Mouse (Mus musculus): ENCODE measurements around the gene Ankrd26. TPM values are rescaled to one million over a fixed set of nuclear protein-coding genes. Genes with fewer than 3 reads are reported as not detected.

Ankrd26 gene
- polyA plus RNA-seq, 1 experiment from 2014 or later, result 15.0 TPM

- Histone ChIP-seq H3K36me3 (ENCODE audit: control insufficient read depth, insufficient read depth, low read length) (peaks cover 51% of the 10 kb centered on the region), H3K4me1 (ENCODE audit: control insufficient read depth, insufficient read depth, low read length) (no peaks in the 10 kb centered on the region), H3K4me2 (ENCODE audit: low read depth, low read length) (no peak overlapping the region), H3K27me3 (ENCODE audit: control insufficient read depth, insufficient read depth, low read length) (no peaks in the 10 kb centered on the region), H3K9ac (replicated peaks; ENCODE audit: low read depth, low read length) (no peak overlapping the region), H3K27ac (ENCODE audit: low read depth, low read length) (no peak overlapping the region), H3K4me3 (ENCODE audit: low read depth, low read length) (no peak overlapping the region), H3K9me3 (ENCODE audit: control insufficient read depth, low read length) (no peaks in the 10 kb centered on the region)
- ATAC-seq (ENCODE audit: low read depth), result no peak
- 91% methylated on average over 7 of the region's 7 CpGs for WGBS
Observed at GRCm38 (mm10) chr6:118520668-118521067, 41.4 kb downstream of the Ankrd26 start.

DNA sequence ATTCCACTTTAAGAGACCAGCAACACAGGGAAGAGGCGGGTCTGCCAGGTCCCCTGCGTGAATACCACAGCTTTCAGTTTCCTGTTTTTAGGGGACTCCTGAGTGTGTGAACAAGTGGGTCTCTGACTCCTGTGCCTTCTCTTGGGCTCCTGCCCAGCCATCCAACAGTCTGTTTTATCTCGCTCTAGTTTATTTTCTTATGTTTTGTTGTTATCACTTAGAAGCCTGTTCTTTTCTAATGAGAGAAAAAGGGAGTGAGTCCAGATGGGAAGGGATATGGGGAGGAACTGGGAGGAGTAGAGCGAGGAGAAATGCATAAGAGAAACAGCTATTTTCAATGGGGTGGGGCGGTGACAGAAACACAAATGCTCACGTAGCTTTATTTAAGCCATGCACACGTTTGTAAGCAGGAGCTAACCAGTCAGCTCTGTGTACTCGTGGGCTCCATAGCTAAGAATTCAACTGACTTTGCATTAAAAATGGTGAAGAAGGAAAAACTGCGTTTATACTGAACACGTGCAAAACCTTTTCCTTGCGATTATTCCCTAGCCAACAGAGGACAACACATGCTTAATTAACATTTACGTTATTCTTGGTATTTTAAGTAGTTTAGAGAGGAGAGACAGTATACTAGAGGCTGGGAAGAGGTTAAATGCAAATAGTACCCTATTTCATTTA is 48.6 kb downstream of the Ankrd26 start:
- no peaks in the 10 kb centered on the region for H3K27me3 ChIP-seq (ENCODE audit: control insufficient read depth, insufficient read depth, low read length)
- 92% methylated on average over 12 of the region's 12 CpGs for WGBS
- peaks cover 35% of the 10 kb centered on the region for H3K36me3 ChIP-seq (ENCODE audit: control insufficient read depth, insufficient read depth, low read length)
- H3K9ac ChIP-seq (replicated peaks; ENCODE audit: low read depth, low read length), result no peak overlapping the region
- H3K4me3 ChIP-seq (ENCODE audit: low read depth, low read length), result no peak overlapping the region
- no peaks in the 10 kb centered on the region for H3K4me1 ChIP-seq (ENCODE audit: control insufficient read depth, insufficient read depth, low read length)
- no peaks in the 10 kb centered on the region for H3K9me3 ChIP-seq (ENCODE audit: control insufficient read depth, low read length)
- no peak overlapping the region for H3K27ac ChIP-seq (ENCODE audit: low read depth, low read length)
- no peak overlapping the region for H3K4me2 ChIP-seq (ENCODE audit: low read depth, low read length)
- ATAC-seq (ENCODE audit: low read depth), result no peak

GRCm38 (mm10) chr6:118499010-118499409 is 63.0 kb downstream of the Ankrd26 start:
- no peaks in the 10 kb centered on the region; the same call in none of the 2 replicates for H3K36me3 ChIP-seq (ENCODE audit: control insufficient read depth, insufficient read depth, low read length)
- H3K9me3 ChIP-seq (ENCODE audit: control insufficient read depth, low read length), result no peaks in the 10 kb centered on the region
- H3K9ac ChIP-seq (replicated peaks; ENCODE audit: low read depth, low read length), result no peak overlapping the region
- 89% methylated on average over 7 of the region's 7 CpGs for WGBS
- H3K27ac ChIP-seq (ENCODE audit: low read depth, low read length), result no peak overlapping the region
- H3K4me2 ChIP-seq (ENCODE audit: low read depth, low read length), result no peak overlapping the region
- no peaks in the 10 kb centered on the region for H3K4me1 ChIP-seq (ENCODE audit: control insufficient read depth, insufficient read depth, low read length)
- no peak for ATAC-seq (ENCODE audit: low read depth)
- no peak overlapping the region for H3K4me3 ChIP-seq (ENCODE audit: low read depth, low read length)
- H3K27me3 ChIP-seq (ENCODE audit: control insufficient read depth, insufficient read depth, low read length), result no peaks in the 10 kb centered on the region

- no peaks in the 10 kb centered on the region; the same call in 1 of the 2 replicates for H3K27me3 ChIP-seq (ENCODE audit: control insufficient read depth, insufficient read depth, low read length)
- H3K9me3 ChIP-seq (ENCODE audit: control insufficient read depth, low read length), result no peaks in the 10 kb centered on the region
- H3K27ac ChIP-seq (ENCODE audit: low read depth, low read length), result no peak overlapping the region
- H3K9ac ChIP-seq (replicated peaks; ENCODE audit: low read depth, low read length), result no peak overlapping the region
- H3K4me2 ChIP-seq (ENCODE audit: low read depth, low read length), result no peak overlapping the region
- 82% methylated on average over 1 of the region's 1 CpGs for WGBS
- H3K4me1 ChIP-seq (ENCODE audit: control insufficient read depth, insufficient read depth, low read length), result peaks cover 8% of the 10 kb centered on the region; the same call in 1 of the 2 replicates
- H3K4me3 ChIP-seq (ENCODE audit: low read depth, low read length), result no peak overlapping the region
- H3K36me3 ChIP-seq (ENCODE audit: control insufficient read depth, insufficient read depth, low read length), result no peaks in the 10 kb centered on the region
- no peak for ATAC-seq (ENCODE audit: low read depth)
Observed at GRCm38 (mm10) chr6:118482125-118482524, 79.9 kb downstream of the Ankrd26 start.

DNA sequence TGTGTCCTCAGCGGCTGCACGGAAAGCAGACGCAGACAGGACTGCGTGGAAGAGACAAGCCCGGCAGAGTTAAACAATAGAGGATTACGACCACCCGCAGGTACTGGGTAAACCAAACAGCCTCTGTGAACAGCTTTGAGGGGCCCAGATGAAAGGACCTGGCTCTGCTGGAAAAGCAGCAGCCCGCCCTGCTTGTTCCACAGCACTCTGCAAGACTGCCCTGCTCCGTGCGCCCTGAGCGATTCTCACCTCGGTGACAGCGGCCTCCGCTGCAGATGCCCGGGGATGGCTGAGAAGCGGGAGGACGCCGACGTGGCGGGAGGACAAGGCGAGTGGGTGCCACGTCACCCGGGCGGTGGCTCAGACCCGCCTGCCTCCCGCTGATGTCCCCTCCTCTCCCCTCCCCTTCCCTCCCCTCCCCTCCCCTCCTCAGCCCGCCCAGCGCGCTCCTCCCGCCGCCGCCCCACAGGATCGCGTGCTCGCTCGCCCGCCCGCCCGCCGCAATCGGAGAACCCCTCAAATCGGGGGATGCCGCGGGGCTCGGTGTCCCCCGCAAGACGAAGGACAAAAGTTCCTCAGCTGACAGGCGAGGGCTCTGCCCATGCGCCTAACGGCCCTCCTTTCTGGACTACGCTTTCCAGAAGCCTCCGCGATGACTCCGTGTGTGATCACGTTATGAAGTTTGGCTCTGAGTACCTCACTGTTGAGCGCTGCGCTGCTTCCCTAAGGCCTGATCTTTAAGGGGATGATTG is 82.9 kb downstream of the Ankrd26 start, which contains the start of gene Zfp9:
Gene Zfp9 (minus strand): TSS at position 364 of the 752 bp plus-strand sequence.
- Histone ChIP-seq H3K27ac (ENCODE audit: low read depth, low read length) (peak within 1 kb of the TSS; percentile 85), H3K9ac (replicated peaks; ENCODE audit: low read depth, low read length) (peak within 1 kb of the TSS; percentile 86), H3K27me3 (ENCODE audit: control insufficient read depth, insufficient read depth, low read length) (no peaks in the 10 kb centered on the region; the same call in 1 of the 2 replicates), H3K4me1 (ENCODE audit: control insufficient read depth, insufficient read depth, low read length) (peaks cover 14% of the 10 kb centered on the region; the same call in 1 of the 2 replicates), H3K36me3 (ENCODE audit: control insufficient read depth, insufficient read depth, low read length) (peaks cover 3% of the 10 kb centered on the region; the same call in 1 of the 2 replicates), H3K9me3 (ENCODE audit: control insufficient read depth, low read length) (no peaks in the 10 kb centered on the region), H3K4me2 (ENCODE audit: low read depth, low read length) (peak within 1 kb of the TSS; percentile 69), H3K4me3 (ENCODE audit: low read depth, low read length) (peak within 1 kb of the TSS; percentile 66)
- under 1% methylated on average over 44 of the region's 57 CpGs for WGBS
- ATAC-seq (ENCODE audit: low read depth), result peak; percentile 92

DNA sequence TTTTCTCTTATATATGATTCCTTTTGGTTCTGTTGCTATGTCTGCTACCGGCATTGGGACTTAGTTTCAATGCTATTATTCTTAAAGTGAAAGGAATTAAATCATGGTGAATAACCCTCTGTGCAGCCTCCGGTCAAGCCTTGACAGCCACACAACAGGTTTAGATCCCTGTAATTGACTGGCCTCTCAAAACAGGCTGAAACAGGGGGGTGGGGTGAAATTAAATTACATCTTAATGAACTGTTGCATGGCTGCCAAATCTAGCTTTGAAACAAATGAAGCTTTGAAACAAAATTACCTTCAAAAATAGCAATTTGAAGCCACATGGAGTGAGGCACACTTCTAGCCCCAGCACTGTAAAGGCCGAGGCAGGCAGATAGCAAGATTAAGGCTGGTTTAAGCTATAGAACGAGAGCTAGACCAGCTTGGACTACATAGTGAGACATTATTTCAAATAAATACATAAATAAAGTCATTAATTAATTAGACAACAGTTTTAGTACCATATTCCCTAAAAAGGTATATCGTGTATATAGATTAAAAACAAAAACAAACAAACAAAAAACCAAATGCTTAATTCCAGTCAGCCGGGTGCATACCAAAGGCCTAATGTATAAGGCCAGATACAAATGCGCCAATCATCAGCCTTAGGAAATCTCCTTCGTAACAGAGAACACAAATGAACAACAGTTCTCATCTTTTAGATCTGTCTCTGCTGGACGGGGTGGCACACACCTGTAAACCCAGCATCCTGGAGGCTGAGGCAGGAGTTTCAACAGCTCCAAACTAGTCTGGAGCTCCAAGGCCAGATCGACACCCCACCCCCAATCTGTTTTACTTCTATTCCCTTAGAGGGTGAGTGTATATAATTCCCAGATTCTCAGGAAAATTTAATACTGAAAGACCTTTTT is 83.9 kb downstream of the Ankrd26 start:
- peak overlapping the region; percentile 69 for H3K4me2 ChIP-seq (ENCODE audit: low read depth, low read length)
- peak overlapping the region; percentile 86 for H3K9ac ChIP-seq (replicated peaks; ENCODE audit: low read depth, low read length)
- ATAC-seq (ENCODE audit: low read depth), result peak; percentile 22; the same call in 1 of the 2 replicates
- H3K4me1 ChIP-seq (ENCODE audit: control insufficient read depth, insufficient read depth, low read length), result peaks cover 14% of the 10 kb centered on the region; the same call in 1 of the 2 replicates
- peaks cover 3% of the 10 kb centered on the region; the same call in 1 of the 2 replicates for H3K36me3 ChIP-seq (ENCODE audit: control insufficient read depth, insufficient read depth, low read length)
- H3K27me3 ChIP-seq (ENCODE audit: control insufficient read depth, insufficient read depth, low read length), result no peaks in the 10 kb centered on the region
- peak overlapping the region; percentile 85 for H3K27ac ChIP-seq (ENCODE audit: low read depth, low read length)
- peak overlapping the region; percentile 66 for H3K4me3 ChIP-seq (ENCODE audit: low read depth, low read length)
- H3K9me3 ChIP-seq (ENCODE audit: control insufficient read depth, low read length), result no peaks in the 10 kb centered on the region
- 18% methylated on average over 10 of the region's 10 CpGs for WGBS

DNA sequence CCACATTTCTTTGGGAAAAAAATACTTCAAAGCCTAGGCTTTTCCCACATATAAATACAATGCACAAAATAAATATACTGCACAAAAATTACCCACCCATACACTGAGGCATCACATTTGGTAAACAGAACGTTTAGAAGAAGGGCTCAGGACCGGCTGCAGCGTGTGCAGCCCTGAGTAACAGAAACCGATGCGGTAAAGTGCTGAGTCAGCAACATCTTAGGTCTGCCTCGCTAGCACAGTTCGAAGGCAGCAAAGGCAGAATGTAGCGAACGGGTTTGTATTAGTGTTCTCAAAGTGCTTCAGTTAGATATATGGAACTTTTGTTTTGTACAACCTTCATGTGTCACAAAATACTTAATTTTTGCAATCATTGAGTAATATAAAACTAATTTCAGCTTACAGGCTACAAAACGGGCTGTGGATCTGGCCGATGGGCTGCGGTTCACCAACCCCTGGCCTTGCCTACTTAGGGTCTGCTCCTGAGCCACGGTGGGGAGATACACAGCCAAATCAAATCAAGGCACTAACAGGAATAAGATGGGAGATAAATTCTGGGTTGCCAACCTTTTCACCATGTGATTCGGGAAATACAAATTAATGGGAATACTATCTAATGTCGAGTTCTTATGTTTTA is 99.8 kb downstream of the Ankrd26 start:
- Histone ChIP-seq H3K4me2 (ENCODE audit: low read depth, low read length) (no peak overlapping the region), H3K27me3 (ENCODE audit: control insufficient read depth, insufficient read depth, low read length) (no peaks in the 10 kb centered on the region), H3K27ac (ENCODE audit: low read depth, low read length) (no peak overlapping the region), H3K4me3 (ENCODE audit: low read depth, low read length) (no peak overlapping the region), H3K4me1 (ENCODE audit: control insufficient read depth, insufficient read depth, low read length) (no peaks in the 10 kb centered on the region), H3K9ac (replicated peaks; ENCODE audit: low read depth, low read length) (no peak overlapping the region), H3K9me3 (ENCODE audit: control insufficient read depth, low read length) (no peaks in the 10 kb centered on the region), H3K36me3 (ENCODE audit: control insufficient read depth, insufficient read depth, low read length) (peaks cover 16% of the 10 kb centered on the region)
- WGBS, result 81% methylated on average over 15 of the region's 15 CpGs
- no peak for ATAC-seq (ENCODE audit: low read depth)

- no peak overlapping the region for H3K27ac ChIP-seq (ENCODE audit: low read depth, low read length)
- H3K4me1 ChIP-seq (ENCODE audit: control insufficient read depth, insufficient read depth, low read length), result peaks cover 7% of the 10 kb centered on the region; the same call in 1 of the 2 replicates
- no peaks in the 10 kb centered on the region for H3K27me3 ChIP-seq (ENCODE audit: control insufficient read depth, insufficient read depth, low read length)
- H3K4me3 ChIP-seq (ENCODE audit: low read depth, low read length), result no peak overlapping the region
- no peak overlapping the region for H3K9ac ChIP-seq (replicated peaks; ENCODE audit: low read depth, low read length)
- H3K4me2 ChIP-seq (ENCODE audit: low read depth, low read length), result no peak overlapping the region
- ATAC-seq (ENCODE audit: low read depth), result no peak
- H3K9me3 ChIP-seq (ENCODE audit: control insufficient read depth, low read length), result no peaks in the 10 kb centered on the region
- H3K36me3 ChIP-seq (ENCODE audit: control insufficient read depth, insufficient read depth, low read length), result no peaks in the 10 kb centered on the region
- WGBS, result 94% methylated on average over 1 of the region's 1 CpGs
Observed at GRCm38 (mm10) chr6:118457726-118458125, 104.3 kb downstream of the Ankrd26 start.
